Mouse (Mus musculus): ENCODE results near the gene 2210016L21Rik.
"Not testable (repeated sequence)": the region's sequence is repeated elsewhere in the genome, so short reads cannot be mapped to it uniquely, and the experiment has no call there.

2210016L21Rik gene

GRCm38 (mm10) chr5:114914855-114915254, 27.1 kb upstream of the 2210016L21Rik start:
- no peaks in the 10 kb centered on the region for H3K36me3 ChIP-seq (ENCODE audit: insufficient read depth, low read length)
- H3K9me3 ChIP-seq (ENCODE audit: low read length) = no peaks in the 10 kb centered on the region
- H3K4me1 ChIP-seq (replicated peaks; ENCODE audit: low read depth, low read length) = peaks cover 39% of the 10 kb centered on the region
- H3K4me3 ChIP-seq (replicated peaks; ENCODE audit: low read length) = 0 out of 2 replicates have a peak overlapping the region, but pooled peaks have one; percentile 14
- no peak for TF ChIP-seq POU5F1 (IDR thresholded peaks at IDR 0.05; ENCODE audit: borderline replicate concordance, low read length)
- no peak for TF ChIP-seq NANOG (IDR thresholded peaks at IDR 0.05; ENCODE audit: borderline replicate concordance, low read length)
- no peak for TF ChIP-seq CTCF (conservative IDR thresholded peaks at IDR 0.05; ENCODE audit: low read length)
- no peaks in the 10 kb centered on the region for H3K27me3 ChIP-seq (ENCODE audit: insufficient read depth, low read length)

GRCm38 (mm10) chr5:114915854-114916253, 26.1 kb upstream of the 2210016L21Rik start:
- no peaks in the 10 kb centered on the region for H3K27me3 ChIP-seq (ENCODE audit: insufficient read depth, low read length)
- no peaks in the 10 kb centered on the region for H3K36me3 ChIP-seq (ENCODE audit: insufficient read depth, low read length)
- no peak overlapping the region for H3K4me3 ChIP-seq (replicated peaks; ENCODE audit: low read length)
- no peaks in the 10 kb centered on the region for H3K9me3 ChIP-seq (ENCODE audit: low read length)
- H3K4me1 ChIP-seq (replicated peaks; ENCODE audit: low read depth, low read length) = peaks cover 40% of the 10 kb centered on the region
- TF ChIP-seq POU5F1 (IDR thresholded peaks at IDR 0.05; ENCODE audit: borderline replicate concordance, low read length) (no peak), CTCF (conservative IDR thresholded peaks at IDR 0.05; ENCODE audit: low read length) (no peak), NANOG (IDR thresholded peaks at IDR 0.05; ENCODE audit: borderline replicate concordance, low read length) (no peak)

- TF ChIP-seq NANOG (IDR thresholded peaks at IDR 0.05; ENCODE audit: borderline replicate concordance, low read length) = no peak
- no peak for TF ChIP-seq POU5F1 (IDR thresholded peaks at IDR 0.05; ENCODE audit: borderline replicate concordance, low read length)
- TF ChIP-seq CTCF (conservative IDR thresholded peaks at IDR 0.05; ENCODE audit: low read length) = no peak
- Histone ChIP-seq H3K9me3 (ENCODE audit: low read length) (no peaks in the 10 kb centered on the region), H3K36me3 (ENCODE audit: insufficient read depth, low read length) (no peaks in the 10 kb centered on the region), H3K4me1 (replicated peaks; ENCODE audit: low read depth, low read length) (peaks cover 44% of the 10 kb centered on the region), H3K4me3 (replicated peaks; ENCODE audit: low read length) (no peak overlapping the region), H3K27me3 (ENCODE audit: insufficient read depth, low read length) (no peaks in the 10 kb centered on the region)
These were observed 25.2 kb upstream of the 2210016L21Rik start for GRCm38 (mm10) chr5:114916777-114917176.

- H3K9me3 ChIP-seq (ENCODE audit: low read length); H3K36me3 ChIP-seq (ENCODE audit: insufficient read depth, low read length); H3K27me3 ChIP-seq (ENCODE audit: insufficient read depth, low read length); H3K4me3 ChIP-seq (replicated peaks; ENCODE audit: low read length): not testable (repeated sequence)
- peaks cover 49% of the 10 kb centered on the region for H3K4me1 ChIP-seq (replicated peaks; ENCODE audit: low read depth, low read length)
These were observed 24.6 kb upstream of the 2210016L21Rik start for GRCm38 (mm10) chr5:114917357-114917756.

GRCm38 (mm10) chr5:114921551-114922365, 20.2 kb upstream of the 2210016L21Rik start:
- Histone ChIP-seq H3K9me3 (ENCODE audit: low read length) (no peaks in the 10 kb centered on the region), H3K4me3 (replicated peaks; ENCODE audit: low read length) (peak overlapping the region; percentile 26; the same call in 1 of the 2 replicates), H3K27me3 (ENCODE audit: insufficient read depth, low read length) (no peaks in the 10 kb centered on the region), H3K36me3 (ENCODE audit: insufficient read depth, low read length) (no peaks in the 10 kb centered on the region), H3K4me1 (replicated peaks; ENCODE audit: low read depth, low read length) (peaks cover 24% of the 10 kb centered on the region)
- TF ChIP-seq NANOG (IDR thresholded peaks at IDR 0.05; ENCODE audit: borderline replicate concordance, low read length) (no peak), POU5F1 (IDR thresholded peaks at IDR 0.05; ENCODE audit: borderline replicate concordance, low read length) (no peak), CTCF (conservative IDR thresholded peaks at IDR 0.05; ENCODE audit: low read length) (no peak)

GRCm38 (mm10) chr5:114922366-114922731, 19.6 kb upstream of the 2210016L21Rik start:
- TF ChIP-seq POU5F1 (IDR thresholded peaks at IDR 0.05; ENCODE audit: borderline replicate concordance, low read length) = no peak
- TF ChIP-seq CTCF (conservative IDR thresholded peaks at IDR 0.05; ENCODE audit: low read length) = no peak
- no peak for TF ChIP-seq NANOG (IDR thresholded peaks at IDR 0.05; ENCODE audit: borderline replicate concordance, low read length)
- H3K9me3 ChIP-seq (ENCODE audit: low read length) = no peaks in the 10 kb centered on the region
- no peaks in the 10 kb centered on the region for H3K27me3 ChIP-seq (ENCODE audit: insufficient read depth, low read length)
- H3K36me3 ChIP-seq (ENCODE audit: insufficient read depth, low read length) = no peaks in the 10 kb centered on the region
- H3K4me1 ChIP-seq (replicated peaks; ENCODE audit: low read depth, low read length) = peaks cover 24% of the 10 kb centered on the region
- H3K4me3 ChIP-seq (replicated peaks; ENCODE audit: low read length) = no peak overlapping the region

GRCm38 (mm10) chr5:114922998-114923473, 18.9 kb upstream of the 2210016L21Rik start, which contains the start of gene Oasl1:
Oasl1 (plus strand) TSS chr5:114923240.
- peaks cover 24% of the 10 kb centered on the region for H3K4me1 ChIP-seq (replicated peaks; ENCODE audit: low read depth, low read length)
- no peaks in the 10 kb centered on the region for H3K9me3 ChIP-seq (ENCODE audit: low read length)
- no peaks in the 10 kb centered on the region for H3K27me3 ChIP-seq (ENCODE audit: insufficient read depth, low read length)
- TF ChIP-seq POU5F1 (IDR thresholded peaks at IDR 0.05; ENCODE audit: borderline replicate concordance, low read length) (no peak), CTCF (conservative IDR thresholded peaks at IDR 0.05; ENCODE audit: low read length) (no peak), NANOG (IDR thresholded peaks at IDR 0.05; ENCODE audit: borderline replicate concordance, low read length) (no peak)
- H3K4me3 ChIP-seq (replicated peaks; ENCODE audit: low read length) = peak within 1 kb of the TSS; percentile 62
- no peaks in the 10 kb centered on the region for H3K36me3 ChIP-seq (ENCODE audit: insufficient read depth, low read length)

- Histone ChIP-seq H3K4me1 (replicated peaks; ENCODE audit: low read depth, low read length) (peaks cover 19% of the 10 kb centered on the region), H3K36me3 (ENCODE audit: insufficient read depth, low read length) (no peaks in the 10 kb centered on the region), H3K9me3 (ENCODE audit: low read length) (no peaks in the 10 kb centered on the region), H3K27me3 (ENCODE audit: insufficient read depth, low read length) (no peaks in the 10 kb centered on the region), H3K4me3 (replicated peaks; ENCODE audit: low read length) (no peak overlapping the region)
- TF ChIP-seq CTCF (conservative IDR thresholded peaks at IDR 0.05; ENCODE audit: low read length) (no peak), NANOG (IDR thresholded peaks at IDR 0.05; ENCODE audit: borderline replicate concordance, low read length) (no peak), POU5F1 (IDR thresholded peaks at IDR 0.05; ENCODE audit: borderline replicate concordance, low read length) (no peak)
These were observed 15.7 kb upstream of the 2210016L21Rik start for GRCm38 (mm10) chr5:114926153-114926684.

Measured in E14TG2a.4 (cell line).